Mouse (Mus musculus): ENCODE data around the gene Camsap2. TPM values are rescaled to one million over a fixed set of nuclear protein-coding genes. Genes with fewer than 3 reads are reported as not detected.
A peak's percentile ranks its signal among the peaks of the same experiment; 100 is the strongest.

The Camsap2 gene
- polyA plus RNA-seq, 1 experiment from 2014 or later, result 20.0 TPM

- WGBS, result 21% methylated on average over 2 of the region's 2 CpGs
- H3K9me3 ChIP-seq (ENCODE audit: low read depth, low read length), result no peaks in the 10 kb centered on the region
These were observed 92.4 kb downstream of the Camsap2 start for GRCm38 (mm10) chr1:136253472-136253871.

GRCm38 (mm10) chr1:136249662-136250061 lies 96.2 kb downstream of the Camsap2 start:
- Histone ChIP-seq H3K27me3 (ENCODE audit: insufficient read depth, low read length) (no peaks in the 10 kb centered on the region), H3K4me2 (no peak overlapping the region), H3K9ac (no peak overlapping the region), H3K27ac (ENCODE audit: low read depth) (no peak overlapping the region), H3K4me1 (ENCODE audit: insufficient read depth) (no peaks in the 10 kb centered on the region), H3K9me3 (ENCODE audit: low read depth, low read length) (no peaks in the 10 kb centered on the region), H3K4me3 (ENCODE audit: low read depth, low read length) (no peak overlapping the region), H3K36me3 (ENCODE audit: insufficient read depth) (no peaks in the 10 kb centered on the region)
- WGBS, result 37% methylated on average over 5 of the region's 5 CpGs
- no peak for TF ChIP-seq CTCF (IDR thresholded peaks at IDR 0.05; ENCODE audit: low read depth)
- no peak for DNase-seq
- no peak for ATAC-seq (ENCODE audit: insufficient read depth)

More at GRCm38 (mm10) chr1:136253472-136253871, 92.4 kb downstream of the Camsap2 start:
- H3K36me3 ChIP-seq (ENCODE audit: insufficient read depth), result no peaks in the 10 kb centered on the region
- peaks cover 22% of the 10 kb centered on the region for H3K27me3 ChIP-seq (ENCODE audit: insufficient read depth, low read length)
- H3K4me3 ChIP-seq (ENCODE audit: low read depth, low read length), result no peak overlapping the region
- DNase-seq (no peak), ATAC-seq (ENCODE audit: insufficient read depth) (no peak)
- H3K4me2 ChIP-seq, result no peak overlapping the region
- TF ChIP-seq CTCF (IDR thresholded peaks at IDR 0.05; ENCODE audit: low read depth), result no peak
- H3K4me1 ChIP-seq (ENCODE audit: insufficient read depth), result no peaks in the 10 kb centered on the region
- H3K27ac ChIP-seq (ENCODE audit: low read depth), result no peak overlapping the region
- no peak overlapping the region for H3K9ac ChIP-seq

GRCm38 (mm10) chr1:136247393-136247792 lies 98.5 kb downstream of the Camsap2 start:
- Histone ChIP-seq H3K27ac (ENCODE audit: low read depth) (no peak overlapping the region), H3K27me3 (ENCODE audit: insufficient read depth, low read length) (no peaks in the 10 kb centered on the region), H3K9me3 (ENCODE audit: low read depth, low read length) (no peaks in the 10 kb centered on the region), H3K4me2 (no peak overlapping the region), H3K9ac (no peak overlapping the region), H3K36me3 (ENCODE audit: insufficient read depth) (no peaks in the 10 kb centered on the region), H3K4me1 (ENCODE audit: insufficient read depth) (no peaks in the 10 kb centered on the region), H3K4me3 (ENCODE audit: low read depth, low read length) (no peak overlapping the region)
- ATAC-seq (ENCODE audit: insufficient read depth), result no peak
- 83% methylated on average over 5 of the region's 5 CpGs for WGBS
- TF ChIP-seq CTCF (IDR thresholded peaks at IDR 0.05; ENCODE audit: low read depth), result no peak
- no peak for DNase-seq

- ATAC-seq (ENCODE audit: insufficient read depth), result no peak
- no peak overlapping the region for H3K4me2 ChIP-seq
- WGBS, result 85% methylated on average over 4 of the region's 5 CpGs
- no peak for DNase-seq
- no peaks in the 10 kb centered on the region for H3K36me3 ChIP-seq (ENCODE audit: insufficient read depth)
- H3K9me3 ChIP-seq (ENCODE audit: low read depth, low read length), result no peaks in the 10 kb centered on the region
- H3K4me1 ChIP-seq (ENCODE audit: insufficient read depth), result no peaks in the 10 kb centered on the region
- H3K4me3 ChIP-seq (ENCODE audit: low read depth, low read length), result no peak overlapping the region
- no peak overlapping the region for H3K9ac ChIP-seq
- no peak for TF ChIP-seq CTCF (IDR thresholded peaks at IDR 0.05; ENCODE audit: low read depth)
- no peak overlapping the region for H3K27ac ChIP-seq (ENCODE audit: low read depth)
- H3K27me3 ChIP-seq (ENCODE audit: insufficient read depth, low read length), result no peaks in the 10 kb centered on the region
These were observed 101.4 kb downstream of the Camsap2 start for GRCm38 (mm10) chr1:136244469-136244868.

GRCm38 (mm10) chr1:136241801-136242200 lies 104.1 kb downstream of the Camsap2 start:
- Histone ChIP-seq H3K4me2 (no peak overlapping the region), H3K9ac (no peak overlapping the region), H3K9me3 (ENCODE audit: low read depth, low read length) (no peaks in the 10 kb centered on the region), H3K4me1 (ENCODE audit: insufficient read depth) (no peaks in the 10 kb centered on the region), H3K27ac (ENCODE audit: low read depth) (no peak overlapping the region), H3K4me3 (ENCODE audit: low read depth, low read length) (no peak overlapping the region), H3K27me3 (ENCODE audit: insufficient read depth, low read length) (no peaks in the 10 kb centered on the region), H3K36me3 (ENCODE audit: insufficient read depth) (no peaks in the 10 kb centered on the region)
- ATAC-seq (ENCODE audit: insufficient read depth), result no peak
- no peak for DNase-seq
- 79% methylated on average over 7 of the region's 7 CpGs for WGBS
- TF ChIP-seq CTCF (IDR thresholded peaks at IDR 0.05; ENCODE audit: low read depth), result no peak

GRCm38 (mm10) chr1:136238495-136238894 lies 107.4 kb downstream of the Camsap2 start:
- no peak for DNase-seq
- TF ChIP-seq CTCF (IDR thresholded peaks at IDR 0.05; ENCODE audit: low read depth), result no peak
- H3K27ac ChIP-seq (ENCODE audit: low read depth), result no peak overlapping the region
- no peak overlapping the region for H3K4me3 ChIP-seq (ENCODE audit: low read depth, low read length)
- H3K36me3 ChIP-seq (ENCODE audit: insufficient read depth), result no peaks in the 10 kb centered on the region
- WGBS, result 81% methylated on average over 4 of the region's 4 CpGs
- H3K4me2 ChIP-seq, result no peak overlapping the region
- no peak overlapping the region for H3K9ac ChIP-seq
- H3K4me1 ChIP-seq (ENCODE audit: insufficient read depth), result no peaks in the 10 kb centered on the region; the same call in 1 of the 2 replicates
- H3K27me3 ChIP-seq (ENCODE audit: insufficient read depth, low read length), result no peaks in the 10 kb centered on the region
- no peak for ATAC-seq (ENCODE audit: insufficient read depth)
- no peaks in the 10 kb centered on the region for H3K9me3 ChIP-seq (ENCODE audit: low read depth, low read length)

- ATAC-seq (ENCODE audit: insufficient read depth), result peak; percentile 13
- Histone ChIP-seq H3K27me3 (ENCODE audit: insufficient read depth, low read length) (no peaks in the 10 kb centered on the region), H3K9me3 (ENCODE audit: low read depth, low read length) (no peaks in the 10 kb centered on the region), H3K9ac (peak overlapping the region; percentile 70), H3K4me1 (ENCODE audit: insufficient read depth) (peaks cover 5% of the 10 kb centered on the region), H3K36me3 (ENCODE audit: insufficient read depth) (no peaks in the 10 kb centered on the region), H3K27ac (ENCODE audit: low read depth) (peak overlapping the region; percentile 77; the same call in 1 of the 2 replicates), H3K4me3 (ENCODE audit: low read depth, low read length) (peak overlapping the region; percentile 58), H3K4me2 (peak overlapping the region; percentile 76)
- 1% methylated on average over 9 of the region's 9 CpGs for WGBS
- DNase-seq, result peak; percentile 15
- peak; percentile 62 for TF ChIP-seq CTCF (IDR thresholded peaks at IDR 0.05; ENCODE audit: low read depth)
These were observed 111.3 kb downstream of the Camsap2 start for GRCm38 (mm10) chr1:136234595-136235092.

Data from lung, embryonic 14.5 days (tissue).